Mouse (Mus musculus): ENCODE measurements around the gene 3425401B19Rik. TPM values are rescaled to one million over a fixed set of nuclear protein-coding genes. Genes with fewer than 3 reads are reported as not detected.
A peak's percentile ranks its signal among the peaks of the same experiment; 100 is the strongest.

Gene 3425401B19Rik
- 0.09 TPM in 1 of 2 replicates, not detected in the other for total RNA-seq (2014; rRNA removed)
- polyA plus RNA-seq (2012; rRNA removed), result not detected in 2 replicates

DNA sequence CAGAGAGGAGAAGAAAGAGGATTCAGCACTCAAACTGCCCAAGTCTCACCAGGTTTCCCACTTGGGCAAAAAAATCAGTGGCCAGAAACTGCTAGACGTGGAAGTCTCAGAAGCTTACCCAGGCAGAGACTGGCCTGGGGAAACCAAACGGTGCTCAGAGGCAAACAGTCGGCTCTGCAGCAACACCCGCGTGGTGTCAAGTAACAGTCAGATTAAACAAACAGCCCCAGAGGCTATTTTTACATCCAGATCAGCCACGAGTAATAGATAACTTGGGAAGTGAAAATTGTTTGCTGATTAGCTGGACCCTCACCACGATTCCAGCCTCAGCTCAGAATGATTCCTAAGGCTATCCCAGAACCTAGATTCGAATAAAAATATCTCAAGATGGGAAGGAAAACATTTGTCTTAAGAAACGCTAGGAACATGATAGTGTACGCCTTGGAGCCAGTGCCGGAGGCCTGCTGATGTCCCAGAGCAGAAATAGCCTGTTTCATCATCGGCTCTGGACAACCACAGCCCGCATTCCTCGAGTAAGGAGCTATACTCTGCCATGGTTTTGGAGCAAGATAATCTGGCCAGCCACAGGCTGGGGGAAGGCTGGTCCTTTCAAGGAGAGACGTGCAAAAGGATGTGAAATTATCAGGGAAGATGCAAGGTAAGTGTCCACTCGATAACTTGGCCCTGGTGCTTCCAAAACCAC lies at the start of gene 3425401B19Rik:
TSS of gene 3425401B19Rik (minus strand) at position 170 of the 703 bp plus-strand sequence.
- 51% methylated on average over 16 of the region's 16 CpGs for WGBS
- TF ChIP-seq CTCF (IDR thresholded peaks at IDR 0.05; ENCODE audit: low read depth, low read length), result no peak
- H3K27ac ChIP-seq (replicated peaks; ENCODE audit: insufficient read depth, low read depth, low read length), result no peak within 1 kb of the TSS

DNA sequence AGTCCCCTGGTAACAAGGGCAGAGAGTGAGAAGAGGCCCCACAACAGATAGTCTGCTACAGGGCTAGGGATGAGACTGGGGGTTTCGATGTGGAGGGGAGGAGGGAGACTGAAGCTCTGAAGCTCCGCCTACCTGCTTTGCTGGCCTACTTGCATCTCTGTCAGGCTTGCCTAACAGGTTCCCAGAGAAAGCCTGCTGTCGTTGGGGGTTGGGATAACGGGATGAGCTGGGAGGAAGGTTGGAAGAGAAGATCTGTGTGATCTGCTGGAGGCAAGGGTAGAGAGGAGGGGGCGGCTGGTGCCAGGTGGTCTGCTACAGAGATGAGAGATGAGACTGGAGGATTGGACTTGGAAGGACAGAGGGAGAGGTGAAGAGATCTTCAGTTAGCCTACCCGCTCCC lies 47.9 kb upstream of the 3425401B19Rik start:
- no peak for TF ChIP-seq CTCF (IDR thresholded peaks at IDR 0.05; ENCODE audit: low read depth, low read length)
- no peak for TF ChIP-seq POLR2A (IDR thresholded peaks at IDR 0.05; ENCODE audit: extremely low read depth, insufficient read depth, low read length)
- Histone ChIP-seq H3K27ac (replicated peaks; ENCODE audit: insufficient read depth, low read depth, low read length) (no peak overlapping the region), H3K79me2 (ENCODE audit: control insufficient read depth, insufficient read depth, low read length) (no peaks in the 10 kb centered on the region), H3K4me3 (ENCODE audit: insufficient read depth, low read depth, low read length) (no peak overlapping the region), H3K4me1 (ENCODE audit: control insufficient read depth, insufficient read depth, low read length) (no peaks in the 10 kb centered on the region), H3K9ac (ENCODE audit: low read depth, low read length) (no peak overlapping the region), H3K36me3 (ENCODE audit: control insufficient read depth, insufficient read depth, low read length) (no peaks in the 10 kb centered on the region), H3K27me3 (ENCODE audit: control insufficient read depth, insufficient read depth, low read length) (no peaks in the 10 kb centered on the region)
- no peak for DNase-seq (ENCODE audit: extremely low read depth, low read depth, low spot score)
- 46% methylated on average over 6 of the region's 6 CpGs for WGBS

More for the DNA sequence above, at the start of gene 3425401B19Rik:
- Histone ChIP-seq H3K4me1 (ENCODE audit: control insufficient read depth, insufficient read depth, low read length) (peaks cover 2% of the 10 kb centered on the region; the same call in 1 of the 2 replicates), H3K79me2 (ENCODE audit: control insufficient read depth, insufficient read depth, low read length) (no peaks in the 10 kb centered on the region), H3K27me3 (ENCODE audit: control insufficient read depth, insufficient read depth, low read length) (no peaks in the 10 kb centered on the region), H3K36me3 (ENCODE audit: control insufficient read depth, insufficient read depth, low read length) (no peaks in the 10 kb centered on the region), H3K4me3 (ENCODE audit: insufficient read depth, low read depth, low read length) (no peak within 1 kb of the TSS), H3K9ac (ENCODE audit: low read depth, low read length) (no peak within 1 kb of the TSS)
- DNase-seq (ENCODE audit: extremely low read depth, low read depth, low spot score), result no peak

DNA sequence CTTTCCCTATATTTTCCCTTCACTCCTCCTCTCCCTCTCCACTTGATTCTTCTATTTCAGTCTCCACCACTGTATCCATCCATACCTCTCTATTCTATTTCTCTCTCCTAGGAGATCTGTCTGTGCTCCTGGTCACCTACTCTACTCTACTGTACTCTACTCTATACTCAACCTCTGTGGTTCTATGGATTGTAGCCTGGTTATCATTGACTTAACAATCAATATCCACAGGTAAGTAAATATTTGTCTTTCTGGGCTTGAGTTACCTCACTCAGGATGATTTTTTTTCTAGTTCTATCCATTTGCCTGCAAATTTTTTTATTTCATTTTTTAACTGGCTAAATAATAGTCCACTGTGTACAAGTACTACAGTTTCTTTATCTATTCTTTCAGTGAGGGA lies 41.8 kb upstream of the 3425401B19Rik start:
- no peak overlapping the region for H3K4me3 ChIP-seq (ENCODE audit: insufficient read depth, low read depth, low read length)
- H3K9ac ChIP-seq (ENCODE audit: low read depth, low read length), result no peak overlapping the region
- no peaks in the 10 kb centered on the region for H3K79me2 ChIP-seq (ENCODE audit: control insufficient read depth, insufficient read depth, low read length)
- no peak overlapping the region for H3K27ac ChIP-seq (replicated peaks; ENCODE audit: insufficient read depth, low read depth, low read length)
- no peaks in the 10 kb centered on the region for H3K4me1 ChIP-seq (ENCODE audit: control insufficient read depth, insufficient read depth, low read length)
- no peak for TF ChIP-seq CTCF (IDR thresholded peaks at IDR 0.05; ENCODE audit: low read depth, low read length)
- TF ChIP-seq POLR2A (IDR thresholded peaks at IDR 0.05; ENCODE audit: extremely low read depth, insufficient read depth, low read length), result no peak
- DNase-seq (ENCODE audit: extremely low read depth, low read depth, low spot score), result peak; percentile 64
- H3K36me3 ChIP-seq (ENCODE audit: control insufficient read depth, insufficient read depth, low read length), result no peaks in the 10 kb centered on the region
- H3K27me3 ChIP-seq (ENCODE audit: control insufficient read depth, insufficient read depth, low read length), result 0 out of 2 replicates have a peak, but pooled peaks cover 3% of the 10 kb centered on the region

DNA sequence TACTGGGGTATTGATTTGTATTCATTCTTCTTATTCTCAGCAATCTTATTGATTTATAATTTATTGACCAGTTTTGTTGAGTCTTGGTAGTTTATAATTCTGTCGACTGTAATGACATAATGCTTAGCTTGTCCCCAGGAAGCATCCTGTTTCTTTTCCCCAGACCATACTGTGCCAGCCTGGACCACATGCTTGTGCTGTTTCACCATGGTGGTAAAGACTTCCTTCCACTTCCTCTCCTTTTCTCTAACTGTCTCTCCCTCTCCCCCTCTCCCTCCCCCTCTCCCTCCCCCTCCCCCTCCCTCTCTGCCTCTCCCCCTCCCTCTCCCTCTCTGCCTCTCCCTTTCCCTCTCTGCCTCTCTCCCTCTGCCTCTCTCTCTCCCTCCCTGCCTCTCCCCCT lies 36.4 kb upstream of the 3425401B19Rik start:
- TF ChIP-seq POLR2A (IDR thresholded peaks at IDR 0.05; ENCODE audit: extremely low read depth, insufficient read depth, low read length), result no peak
- TF ChIP-seq CTCF (IDR thresholded peaks at IDR 0.05; ENCODE audit: low read depth, low read length), result no peak

DNA sequence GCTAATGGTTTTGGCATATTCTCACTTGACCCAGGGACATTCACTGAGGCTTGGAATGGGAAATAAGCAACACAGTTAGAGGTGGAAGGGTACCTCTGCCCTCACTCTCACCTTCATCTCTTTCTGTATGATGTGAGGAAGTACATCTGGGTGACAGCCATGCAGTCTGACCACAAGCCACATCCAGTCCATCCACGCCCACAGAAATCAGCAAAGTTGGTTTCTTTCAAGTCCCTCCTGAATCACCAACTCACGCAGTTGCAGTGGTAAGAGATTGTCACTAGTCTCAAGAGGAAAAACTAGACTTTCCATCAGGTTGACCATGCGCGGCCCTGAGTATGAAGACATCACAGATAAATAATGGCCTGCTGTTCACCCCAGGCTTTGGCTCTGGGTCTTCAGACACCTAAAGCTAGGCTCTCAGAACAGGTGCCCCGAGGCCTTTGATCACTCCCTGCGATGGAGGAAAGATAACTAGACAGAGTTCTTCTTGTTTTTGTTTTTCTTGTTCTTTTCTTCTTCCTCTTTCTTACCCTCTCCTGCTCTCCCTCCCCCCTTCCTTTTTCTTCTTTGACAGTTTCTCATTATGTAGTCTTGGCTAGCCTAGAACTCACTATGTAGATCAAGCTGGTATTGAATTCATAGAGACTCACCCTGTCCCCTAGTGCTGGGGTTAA lies 31.8 kb upstream of the 3425401B19Rik start:
- H3K4me3 ChIP-seq (ENCODE audit: insufficient read depth, low read depth, low read length), result no peak overlapping the region
- TF ChIP-seq POLR2A (IDR thresholded peaks at IDR 0.05; ENCODE audit: extremely low read depth, insufficient read depth, low read length) (no peak), CTCF (IDR thresholded peaks at IDR 0.05; ENCODE audit: low read depth, low read length) (no peak)
- H3K4me1 ChIP-seq (ENCODE audit: control insufficient read depth, insufficient read depth, low read length), result no peaks in the 10 kb centered on the region; the same call in 1 of the 2 replicates
- DNase-seq (ENCODE audit: extremely low read depth, low read depth, low spot score), result no peak
- no peak overlapping the region for H3K27ac ChIP-seq (replicated peaks; ENCODE audit: insufficient read depth, low read depth, low read length)
- WGBS, result 85% methylated on average over 6 of the region's 6 CpGs
- H3K9ac ChIP-seq (ENCODE audit: low read depth, low read length), result no peak overlapping the region
- H3K36me3 ChIP-seq (ENCODE audit: control insufficient read depth, insufficient read depth, low read length), result no peaks in the 10 kb centered on the region
- no peaks in the 10 kb centered on the region for H3K79me2 ChIP-seq (ENCODE audit: control insufficient read depth, insufficient read depth, low read length)
- H3K27me3 ChIP-seq (ENCODE audit: control insufficient read depth, insufficient read depth, low read length), result no peaks in the 10 kb centered on the region

More for the DNA sequence above, 36.4 kb upstream of the 3425401B19Rik start:
- no peak overlapping the region for H3K27ac ChIP-seq (replicated peaks; ENCODE audit: insufficient read depth, low read depth, low read length)
- H3K4me1 ChIP-seq (ENCODE audit: control insufficient read depth, insufficient read depth, low read length), result no peaks in the 10 kb centered on the region; the same call in 1 of the 2 replicates
- no peaks in the 10 kb centered on the region for H3K79me2 ChIP-seq (ENCODE audit: control insufficient read depth, insufficient read depth, low read length)
- no peak overlapping the region for H3K9ac ChIP-seq (ENCODE audit: low read depth, low read length)
- no peaks in the 10 kb centered on the region for H3K36me3 ChIP-seq (ENCODE audit: control insufficient read depth, insufficient read depth, low read length)
- no peak overlapping the region for H3K4me3 ChIP-seq (ENCODE audit: insufficient read depth, low read depth, low read length)
- 0 out of 2 replicates have a peak, but pooled peaks cover 3% of the 10 kb centered on the region for H3K27me3 ChIP-seq (ENCODE audit: control insufficient read depth, insufficient read depth, low read length)
- WGBS, result 3% methylated on average over 1 of the region's 1 CpGs
- DNase-seq (ENCODE audit: extremely low read depth, low read depth, low spot score), result no peak

DNA sequence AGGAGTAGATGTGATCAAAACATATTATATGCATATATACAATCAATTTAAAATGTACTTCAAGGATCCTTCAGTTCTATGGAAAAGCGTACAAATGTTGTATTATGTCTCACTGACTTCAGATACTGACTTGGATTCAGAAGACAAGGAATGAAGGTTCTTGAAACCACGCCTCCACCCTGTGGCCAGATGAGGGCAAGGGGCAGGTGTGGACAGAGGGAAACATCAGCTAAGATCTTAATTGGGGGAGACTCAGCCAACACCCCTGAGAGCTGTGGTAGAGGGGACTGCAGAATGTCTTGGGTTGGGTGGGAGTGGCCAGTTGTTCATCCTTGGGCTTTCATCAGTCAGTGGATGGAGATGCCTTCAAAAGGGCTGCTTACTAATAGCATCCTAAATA lies 30.4 kb upstream of the 3425401B19Rik start:
- 93% methylated on average over 2 of the region's 2 CpGs for WGBS
- Histone ChIP-seq H3K4me1 (ENCODE audit: control insufficient read depth, insufficient read depth, low read length) (no peaks in the 10 kb centered on the region; the same call in 1 of the 2 replicates), H3K4me3 (ENCODE audit: insufficient read depth, low read depth, low read length) (no peak overlapping the region), H3K9ac (ENCODE audit: low read depth, low read length) (no peak overlapping the region), H3K79me2 (ENCODE audit: control insufficient read depth, insufficient read depth, low read length) (no peaks in the 10 kb centered on the region), H3K27me3 (ENCODE audit: control insufficient read depth, insufficient read depth, low read length) (no peaks in the 10 kb centered on the region), H3K36me3 (ENCODE audit: control insufficient read depth, insufficient read depth, low read length) (no peaks in the 10 kb centered on the region), H3K27ac (replicated peaks; ENCODE audit: insufficient read depth, low read depth, low read length) (no peak overlapping the region)
- no peak for DNase-seq (ENCODE audit: extremely low read depth, low read depth, low spot score)
- TF ChIP-seq CTCF (IDR thresholded peaks at IDR 0.05; ENCODE audit: low read depth, low read length), result 0 out of 2 replicates have a peak, but pooled peaks have one; percentile 3
- no peak for TF ChIP-seq POLR2A (IDR thresholded peaks at IDR 0.05; ENCODE audit: extremely low read depth, insufficient read depth, low read length)

Measured in liver, adult 2 months (tissue).